Mouse (Mus musculus) CD4-positive, CD25-positive, alpha-beta regulatory T cell, adult 4 months (primary cell): ENCODE data around the gene Clasp2. TPM values are rescaled to one million over a fixed set of nuclear protein-coding genes. Genes with fewer than 3 reads are reported as not detected.
"Not testable (repeated sequence)": the region's sequence is repeated elsewhere in the genome, so short reads cannot be mapped to it uniquely, and the experiment has no call there.

Experiments used
- ATAC-seq: one replicate; pipeline ENCODE4 v1.8.0; 2017
- polyA plus RNA-seq, 2 experiments: library from polyadenylated mRNA; unstranded; fragments of 100-300 nt; shearing (Covaris generic); gene quantifications; one replicate each; pipeline ENCODE4 v1.2.1; 2017

The Clasp2 gene
- polyA plus RNA-seq, 2 experiments from 2014 or later = 6.8 to 10.5 TPM

- no peak for ATAC-seq
Measured at GRCm38 (mm10) chr9:113822150-113822549, 80.9 kb downstream of the Clasp2 start.

- no peak for ATAC-seq
Measured at GRCm38 (mm10) chr9:113828719-113829118, 87.4 kb downstream of the Clasp2 start.

GRCm38 (mm10) chr9:113830219-113830618 is 88.9 kb downstream of the Clasp2 start:
- ATAC-seq = no peak

GRCm38 (mm10) chr9:113833481-113833880 is 92.2 kb downstream of the Clasp2 start:
- ATAC-seq = no peak

- ATAC-seq = no peak
Measured at GRCm38 (mm10) chr9:113837001-113837400, 95.7 kb downstream of the Clasp2 start.

GRCm38 (mm10) chr9:113837461-113837860 is 96.2 kb downstream of the Clasp2 start:
- no peak for ATAC-seq

- no peak for ATAC-seq
Measured at GRCm38 (mm10) chr9:113844029-113844428, 102.8 kb downstream of the Clasp2 start.

- no peak for ATAC-seq
Measured at GRCm38 (mm10) chr9:113855441-113855840, 114.2 kb downstream of the Clasp2 start.

GRCm38 (mm10) chr9:113857281-113857928 is 116.1 kb downstream of the Clasp2 start:
- no peak for ATAC-seq

GRCm38 (mm10) chr9:113857929-113858440 is 116.7 kb downstream of the Clasp2 start:
- ATAC-seq = no peak

- ATAC-seq = no peak
Measured at GRCm38 (mm10) chr9:113859420-113859819, 118.1 kb downstream of the Clasp2 start.

GRCm38 (mm10) chr9:113863370-113863999 is 122.2 kb downstream of the Clasp2 start:
- no peak for ATAC-seq

- ATAC-seq = no peak
Measured at GRCm38 (mm10) chr9:113867951-113868350, 126.7 kb downstream of the Clasp2 start.

- no peak for ATAC-seq
Measured at GRCm38 (mm10) chr9:113894903-113895302, 153.6 kb downstream of the Clasp2 start.

- no peak for ATAC-seq
Measured at GRCm38 (mm10) chr9:113903136-113903535, 161.9 kb downstream of the Clasp2 start.

- not testable (repeated sequence) for ATAC-seq
Measured at GRCm38 (mm10) chr9:113904315-113904714, 163.0 kb downstream of the Clasp2 start.

GRCm38 (mm10) chr9:113915789-113916188 is 174.5 kb downstream of the Clasp2 start:
- no peak for ATAC-seq

GRCm38 (mm10) chr9:113922677-113923076 is 181.4 kb downstream of the Clasp2 start:
- no peak for ATAC-seq

- ATAC-seq = no peak
Measured at GRCm38 (mm10) chr9:113924883-113925282, 183.6 kb downstream of the Clasp2 start.

GRCm38 (mm10) chr9:113928591-113928990 is 187.3 kb downstream of the Clasp2 start:
- no peak for ATAC-seq

- no peak for ATAC-seq
Measured at GRCm38 (mm10) chr9:113929676-113930075, 188.4 kb downstream of the Clasp2 start.

- ATAC-seq = peak; percentile 95
Measured at GRCm38 (mm10) chr9:113930534-113931374, 189.5 kb downstream of the Clasp2 start, which contains the start of gene Ubp1. Gene Ubp1 (plus strand): TSS chr9:113930934.
